Mouse (Mus musculus) E14TG2a.4 (cell line): ENCODE results near the gene Ccdc148.

Experiments
- CTCF ChIP-seq: conservative IDR thresholded peaks from 2 replicates; pipeline ENCODE4 v1.5.1; 2014; ENCODE audit warnings: low read length
- NANOG ChIP-seq: IDR thresholded peaks from 2 replicates; pipeline ENCODE4 v1.6.1; 2014; ENCODE audit warnings: borderline replicate concordance, low read length, mixed read lengths
- POU5F1 ChIP-seq: IDR thresholded peaks from 2 replicates; pipeline ENCODE4 v1.6.1; 2014; ENCODE audit warnings: low read length, borderline replicate concordance

DNA sequence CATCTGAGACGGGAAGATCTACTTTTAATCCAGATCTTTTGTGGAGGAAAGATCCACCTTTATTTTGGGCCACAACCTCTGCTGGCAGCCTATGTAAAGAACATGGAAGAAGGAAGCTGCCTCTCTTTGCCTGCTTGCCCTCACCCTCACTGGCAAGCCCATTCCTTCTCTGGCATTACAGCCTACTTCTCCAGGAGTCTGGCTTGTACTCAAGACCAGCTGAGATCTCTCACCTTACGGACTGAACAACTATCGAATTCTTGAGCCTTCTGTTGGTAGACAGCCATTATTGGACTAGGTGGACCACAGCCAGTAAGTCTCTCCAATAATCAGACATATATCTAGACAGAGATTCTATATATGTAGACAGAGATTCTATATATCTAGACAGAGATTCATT is 208.4 kb downstream of the Ccdc148 start:
- TF ChIP-seq CTCF (no peak), POU5F1 (no peak), NANOG (no peak)
